Mouse (Mus musculus) spleen, embryonic (tissue): Measurements from ENCODE around the gene D10Wsu102e.

Experiments
- CTCF ChIA-PET: fragments of 350-600 bp; sonication (Branson Sonifier 250); formaldehyde crosslinking; loops from one replicate; lab custom pipeline; 2022; lab: Charles Lee

D10Wsu102e gene

DNA sequence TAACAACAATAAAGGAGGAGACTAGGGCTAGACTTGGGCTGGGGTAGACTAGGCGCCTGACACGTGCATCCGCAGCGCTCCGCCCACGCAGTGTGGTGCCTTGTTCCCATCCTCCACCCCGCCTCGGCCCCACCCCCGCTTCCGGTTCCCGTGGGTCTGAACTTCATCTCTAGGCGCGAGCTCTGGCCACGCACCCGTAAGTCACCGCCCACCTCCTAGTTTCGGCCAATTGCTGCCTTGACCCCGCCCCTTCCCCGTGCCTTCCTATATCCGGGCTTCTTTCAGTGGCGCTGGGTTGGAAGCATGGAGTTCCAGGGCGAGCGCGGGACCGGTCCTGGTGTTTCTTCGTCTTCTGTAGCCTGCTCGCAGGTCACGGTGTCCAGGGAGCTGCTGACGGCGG is at the start of gene D10Wsu102e:
Gene D10Wsu102e (plus strand): TSS at position 266 of the 400 bp plus-strand sequence.
- CTCF ChIA-PET, result interaction anchor here (0.7 kb wide), 1 partner anchor 13 kb away, joined by 3 read pairs; no protein-coding TSS in a partner anchor

DNA sequence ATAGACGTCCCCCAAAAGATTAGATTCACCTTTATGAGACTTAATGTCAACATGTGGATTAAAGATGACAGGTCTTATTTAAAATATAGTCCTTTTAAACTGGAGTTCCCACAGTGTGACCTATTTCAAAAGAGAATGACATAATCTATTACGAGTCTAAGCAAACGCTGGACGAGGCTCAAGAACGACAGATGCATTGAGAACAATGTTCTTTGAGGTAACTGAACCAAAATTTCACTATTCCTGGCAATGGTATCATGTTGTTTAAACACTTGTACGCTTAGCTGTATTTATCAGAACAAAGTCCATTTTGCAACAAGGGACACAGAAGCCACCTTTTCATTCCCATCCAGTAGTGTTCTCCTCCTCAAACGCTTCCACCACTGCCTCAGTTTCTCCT is 49.7 kb upstream of the D10Wsu102e start:
- CTCF ChIA-PET, result no interaction called here

- CTCF ChIA-PET, result no interaction called here
Observed at GRCm38 (mm10) chr10:83313033-83313432, 47.0 kb upstream of the D10Wsu102e start.

DNA sequence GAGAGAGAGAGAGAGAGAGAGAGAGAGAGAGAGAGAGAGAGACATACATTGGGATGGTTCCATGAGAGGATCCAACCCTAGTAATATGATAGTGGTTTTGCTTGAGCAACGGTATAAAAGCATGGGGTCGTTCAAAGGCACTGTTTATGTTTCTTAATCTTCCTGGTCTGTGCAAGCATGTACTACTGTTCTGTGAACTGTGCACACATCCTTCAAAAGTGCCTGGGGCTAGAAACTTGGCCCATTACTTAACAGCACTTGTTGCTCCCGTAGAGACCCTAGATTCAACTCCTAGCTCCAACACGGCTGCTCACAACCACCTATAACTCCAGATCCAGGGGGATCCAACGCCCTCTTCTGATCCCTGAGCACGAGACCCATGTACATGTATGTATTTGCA is 39.6 kb upstream of the D10Wsu102e start:
- CTCF ChIA-PET, result no interaction called here

GRCm38 (mm10) chr10:83320870-83321269 is 39.2 kb upstream of the D10Wsu102e start:
- CTCF ChIA-PET, result no interaction called here

- CTCF ChIA-PET, result interaction anchor here (0.7 kb wide), 1 partner anchor 44 kb away, joined by 10 read pairs; no protein-coding TSS in a partner anchor
Observed at GRCm38 (mm10) chr10:83321528-83321927, 38.5 kb upstream of the D10Wsu102e start.

- CTCF ChIA-PET, result interaction anchor here (0.5 to 0.7 kb wide), 2 partner anchors 43 to 198 kb away, joined by 3 to 10 read pairs; no protein-coding TSS in a partner anchor
Observed at GRCm38 (mm10) chr10:83322551-83323100, 37.4 kb upstream of the D10Wsu102e start.

- CTCF ChIA-PET, result no interaction called here
Observed at GRCm38 (mm10) chr10:83324871-83325270, 35.1 kb upstream of the D10Wsu102e start.

DNA sequence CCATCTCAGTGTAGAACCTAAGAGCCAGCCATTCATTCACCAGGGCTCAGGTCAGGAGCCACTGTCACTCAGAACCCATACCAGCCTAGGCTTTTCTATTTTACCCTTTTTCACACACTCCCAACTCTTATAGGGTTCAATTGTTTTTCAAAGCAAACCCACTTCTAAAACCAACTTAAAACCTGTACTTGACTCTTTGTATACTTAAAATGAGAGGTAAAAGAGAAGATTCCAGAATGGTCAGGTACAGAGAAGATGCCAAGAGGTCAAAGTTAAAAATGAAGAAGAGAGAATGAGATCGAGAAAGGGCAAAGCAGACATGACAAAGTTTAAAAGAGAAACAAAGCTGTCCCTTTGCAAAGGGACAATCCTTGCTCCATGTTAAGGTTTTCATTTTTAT is 34.1 kb upstream of the D10Wsu102e start:
- CTCF ChIA-PET, result no interaction called here

GRCm38 (mm10) chr10:83326648-83327285 is 33.3 kb upstream of the D10Wsu102e start:
- CTCF ChIA-PET, result no interaction called here

DNA sequence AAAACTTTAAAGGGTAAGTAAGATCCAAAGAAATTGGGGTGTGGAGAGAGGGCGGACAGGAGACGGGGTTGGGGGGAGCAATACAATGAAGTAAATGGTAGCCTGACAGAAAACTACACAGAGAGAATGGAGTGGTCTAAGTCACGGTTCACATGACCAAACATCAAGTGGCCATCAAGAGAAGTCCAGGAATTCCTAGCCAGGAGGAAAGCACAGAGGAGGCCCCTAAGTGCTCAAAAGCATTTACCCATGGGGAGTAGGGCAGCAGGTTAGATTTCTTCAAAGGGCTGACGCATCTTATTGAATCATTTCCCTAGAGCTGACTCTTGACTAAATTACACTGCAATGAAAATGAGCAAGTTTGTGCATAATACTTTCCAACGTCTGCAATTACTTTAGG is 31.2 kb upstream of the D10Wsu102e start:
- CTCF ChIA-PET, result no interaction called here

- CTCF ChIA-PET, result no interaction called here
Observed at GRCm38 (mm10) chr10:83330336-83330735, 29.7 kb upstream of the D10Wsu102e start.

GRCm38 (mm10) chr10:83331811-83332210 is 28.2 kb upstream of the D10Wsu102e start:
- CTCF ChIA-PET, result no interaction called here

GRCm38 (mm10) chr10:83332581-83332980 is 27.4 kb upstream of the D10Wsu102e start:
- CTCF ChIA-PET, result interaction anchor here (0.5 kb wide), 1 partner anchor 29 kb away, joined by 4 read pairs; no protein-coding TSS in a partner anchor

DNA sequence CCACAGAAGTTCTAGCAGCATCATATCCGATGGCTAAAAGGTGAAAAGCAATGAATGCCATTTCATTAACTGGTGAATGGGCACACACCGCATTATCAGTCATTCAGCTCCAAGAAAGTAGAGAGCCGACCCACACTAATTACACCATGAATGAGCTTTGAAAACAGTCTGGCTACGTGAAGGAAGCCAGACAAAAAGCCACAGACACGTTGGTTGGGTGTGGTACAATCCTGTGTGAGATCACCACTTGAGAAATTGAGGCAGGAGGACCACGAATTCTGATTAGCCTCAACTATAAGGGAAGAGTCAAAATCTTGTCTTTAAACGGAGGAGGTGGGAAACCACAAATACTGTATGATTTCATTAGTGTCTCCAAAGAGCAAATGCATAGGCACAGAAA is 23.7 kb upstream of the D10Wsu102e start:
- CTCF ChIA-PET, result no interaction called here

DNA sequence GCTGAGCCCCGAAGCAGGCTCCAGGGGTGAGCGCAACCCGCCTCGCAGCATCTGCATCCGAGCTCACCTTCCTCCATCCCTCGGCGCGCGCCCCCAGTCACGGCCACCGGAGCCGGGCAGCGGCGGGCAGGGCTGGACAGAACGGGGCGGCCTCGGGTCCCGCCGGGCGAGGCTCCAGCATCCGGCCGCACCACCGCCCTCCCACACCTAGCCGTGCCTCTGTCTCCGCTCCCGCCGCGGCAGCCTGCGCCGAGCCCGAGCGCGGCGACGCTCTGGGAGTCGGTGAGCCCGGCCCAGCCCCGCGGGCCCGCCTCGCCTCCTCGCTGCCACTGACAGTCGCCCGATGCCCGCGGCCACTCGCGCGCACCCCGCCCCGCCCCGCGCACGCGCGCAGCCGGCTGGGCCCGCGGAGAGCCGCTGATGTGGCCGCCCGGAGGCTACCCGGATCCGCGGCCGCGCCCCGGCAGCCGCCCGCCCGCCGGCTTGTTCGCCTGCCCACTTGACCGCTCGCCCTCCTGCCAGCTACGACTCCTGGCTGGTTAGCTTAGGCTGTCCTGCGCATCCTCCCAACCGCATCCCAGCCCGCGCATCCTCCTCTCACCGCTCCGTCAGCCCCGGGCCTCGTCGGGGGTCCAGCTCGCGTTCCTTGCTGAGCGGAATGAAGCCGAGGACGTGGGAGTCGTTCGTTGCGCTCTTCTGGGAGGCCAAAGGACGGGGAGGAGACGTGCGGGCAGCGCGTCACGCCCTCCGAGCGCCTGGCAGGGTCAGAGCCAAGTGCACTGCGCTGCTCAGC is 22.7 kb upstream of the D10Wsu102e start, which contains the start of gene Slc41a2:
Gene Slc41a2 (minus strand): TSS at position 724 of the 793 bp plus-strand sequence.
- CTCF ChIA-PET, result no interaction called here

DNA sequence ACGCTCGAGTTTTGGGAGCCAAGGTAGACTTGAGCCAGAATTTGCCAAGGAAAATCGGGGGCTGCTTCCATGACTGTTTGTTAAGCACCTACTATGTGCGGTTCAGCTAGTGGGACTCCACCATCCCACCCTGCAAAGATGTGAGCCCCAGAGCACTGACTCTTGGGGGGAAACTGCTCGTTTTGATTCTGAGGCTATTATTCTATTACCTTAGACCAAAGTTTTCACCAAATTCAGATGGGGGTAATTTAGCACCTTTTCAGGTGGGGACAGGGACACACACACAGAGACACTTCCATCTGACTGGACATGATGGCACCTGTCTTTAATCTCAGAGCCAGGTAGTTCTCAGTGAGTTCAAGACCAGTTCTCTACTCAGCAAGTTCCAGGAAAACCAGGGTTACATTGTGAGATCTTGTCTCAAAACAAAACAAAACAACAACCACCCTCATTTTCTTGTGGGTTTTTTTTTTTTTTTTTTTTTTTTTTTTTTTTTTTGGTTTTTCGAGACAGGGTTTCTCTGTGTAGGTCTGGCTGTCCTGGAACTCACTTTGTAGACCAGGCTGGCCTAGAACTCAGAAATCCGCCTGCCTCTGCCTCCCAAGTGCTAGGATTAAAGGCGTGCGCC is 21.9 kb upstream of the D10Wsu102e start:
- CTCF ChIA-PET, result no interaction called here

DNA sequence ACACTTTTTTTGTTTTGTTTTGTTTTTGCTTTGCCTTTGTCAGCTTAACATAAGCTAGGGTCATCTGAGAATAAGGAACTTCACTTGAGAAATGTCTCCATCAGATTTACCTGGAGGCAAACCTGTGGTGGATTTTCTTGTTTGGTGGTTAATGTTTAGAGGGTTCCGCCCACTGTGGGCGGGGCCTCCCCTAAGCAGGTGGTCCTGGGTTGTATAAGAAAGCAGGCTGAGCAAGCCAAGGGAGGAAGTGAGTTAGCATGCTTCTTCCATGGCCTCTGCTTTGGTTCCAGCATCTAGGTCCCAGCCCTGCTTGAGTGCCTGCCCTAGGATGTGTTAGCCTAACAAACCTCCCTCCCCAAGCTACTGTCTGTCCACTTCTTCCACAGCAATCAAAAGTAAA is 18.8 kb upstream of the D10Wsu102e start:
- CTCF ChIA-PET, result no interaction called here

GRCm38 (mm10) chr10:83343171-83343570 is 16.9 kb upstream of the D10Wsu102e start:
- CTCF ChIA-PET, result no interaction called here

- CTCF ChIA-PET, result no interaction called here
Observed at GRCm38 (mm10) chr10:83343828-83344685, 16.0 kb upstream of the D10Wsu102e start.
